Mouse (Mus musculus) B cell, adult 2 months (primary cell): ENCODE data around the gene Hoxd4.

ENCODE experiments used
- DNase-seq, 2 experiments: peaks; one replicate each; pipeline ENCODE4 v3.0.0; 2022

Gene Hoxd4

DNA sequence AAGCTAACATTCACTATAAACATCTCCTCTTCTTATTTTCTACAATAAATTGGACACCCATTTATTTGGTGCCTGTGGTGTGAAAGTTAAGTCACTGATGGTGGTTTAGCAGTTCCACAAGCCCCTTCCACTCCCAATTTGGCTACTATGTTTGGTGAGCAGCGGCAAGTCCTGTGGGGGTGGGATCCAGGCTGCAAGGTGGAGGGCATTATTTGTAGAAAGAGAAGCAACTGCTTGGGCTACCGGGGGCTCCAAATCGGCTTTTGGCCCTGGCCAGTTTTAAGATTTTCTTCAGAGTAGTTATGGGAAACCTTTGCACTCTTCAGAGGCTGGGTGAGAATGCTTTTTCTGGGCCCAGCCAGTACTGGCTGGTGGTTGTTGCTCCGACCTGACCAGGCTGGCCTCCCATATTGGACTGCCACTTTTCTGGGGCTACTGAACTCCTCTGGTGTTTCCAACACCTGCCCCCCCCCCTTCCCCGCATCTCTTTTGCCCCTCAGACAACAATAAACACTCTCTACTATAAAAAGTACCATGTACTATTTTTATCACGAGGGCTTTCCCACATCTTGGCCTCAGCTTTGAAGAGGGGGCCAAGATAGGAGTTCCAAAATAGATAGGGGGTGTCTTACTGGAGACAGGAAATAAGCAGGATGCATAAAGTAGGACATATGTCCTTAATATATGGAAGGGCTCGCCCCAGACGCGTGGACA lies 20.2 kb downstream of the Hoxd4 start:
- no peak for DNase-seq

DNA sequence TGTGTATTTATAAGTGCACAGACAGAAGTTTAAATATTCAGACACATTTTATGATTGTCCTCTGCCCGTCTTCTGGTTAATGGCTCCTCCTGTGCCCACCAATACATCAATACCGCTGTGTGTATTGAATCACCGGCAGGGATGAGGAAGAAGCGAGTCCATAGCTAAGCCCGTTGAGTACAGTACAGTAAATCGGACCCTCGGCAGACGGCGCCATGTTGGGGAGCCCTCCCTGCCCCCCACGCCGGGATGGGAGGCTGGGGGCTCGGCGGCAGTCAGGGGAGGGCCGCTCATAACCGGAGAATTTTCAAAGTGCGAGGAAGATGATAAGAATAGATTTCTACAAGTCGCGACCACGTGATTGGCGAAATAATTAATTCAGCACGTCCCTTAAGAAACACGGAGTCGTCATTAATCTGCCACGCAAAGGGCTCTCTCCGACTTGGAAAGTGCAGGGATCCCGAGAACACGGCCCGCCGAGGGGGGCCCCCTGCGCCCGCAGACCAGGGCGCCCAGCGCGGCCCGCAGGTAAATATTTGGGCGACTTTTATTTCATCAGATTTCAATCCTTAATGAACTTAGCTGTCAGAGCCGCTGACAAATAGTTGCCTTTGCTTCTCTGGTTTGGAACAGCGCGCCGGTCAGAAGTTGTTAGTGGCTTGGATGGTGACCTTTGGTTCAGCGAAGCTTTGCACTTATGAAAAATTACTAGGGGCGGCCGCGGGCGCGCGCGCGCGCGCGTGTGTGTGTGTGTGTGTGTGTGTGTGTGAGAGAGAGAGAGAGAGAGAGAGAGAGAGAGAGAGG lies 21.0 kb downstream of the Hoxd4 start:
- no peak for DNase-seq

DNA sequence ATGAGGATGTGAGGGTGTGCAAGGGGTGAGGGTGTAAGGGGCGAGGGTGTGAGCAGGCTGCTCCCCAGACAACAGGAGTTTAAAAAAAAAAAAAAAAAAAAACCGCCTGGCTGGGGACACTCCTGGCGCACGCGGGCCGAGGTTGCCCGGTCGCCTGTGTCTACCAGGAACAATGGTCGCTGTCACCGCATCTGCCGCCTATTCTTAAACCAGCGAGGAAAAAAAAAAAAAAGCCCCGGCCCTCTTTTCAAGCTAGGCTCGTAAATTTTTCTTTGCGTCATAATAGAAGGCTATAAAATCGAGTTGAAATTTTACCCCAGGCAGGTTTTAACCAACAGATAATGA lies 21.6 kb downstream of the Hoxd4 start:
- no peak for DNase-seq

DNA sequence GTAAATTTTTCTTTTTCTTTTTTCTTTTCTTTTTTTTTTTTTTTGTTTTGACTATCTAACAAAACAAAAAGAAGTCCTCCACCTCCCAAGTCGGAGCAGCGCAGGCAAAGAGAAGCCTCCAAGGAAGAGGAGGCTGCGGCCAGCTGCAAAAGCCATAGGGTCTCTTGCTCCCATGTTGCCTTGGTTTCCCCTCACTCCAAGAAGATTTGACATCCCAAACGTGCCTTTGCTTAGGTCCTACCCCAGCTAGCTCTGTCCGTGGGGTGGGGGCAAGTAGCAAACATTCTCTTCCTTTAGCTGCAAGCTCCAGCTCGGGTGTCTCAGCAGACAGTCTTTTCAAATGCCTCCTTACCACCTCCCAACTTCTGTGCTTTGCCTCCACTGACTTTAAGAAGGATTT lies 22.0 kb downstream of the Hoxd4 start:
- no peak for DNase-seq

DNA sequence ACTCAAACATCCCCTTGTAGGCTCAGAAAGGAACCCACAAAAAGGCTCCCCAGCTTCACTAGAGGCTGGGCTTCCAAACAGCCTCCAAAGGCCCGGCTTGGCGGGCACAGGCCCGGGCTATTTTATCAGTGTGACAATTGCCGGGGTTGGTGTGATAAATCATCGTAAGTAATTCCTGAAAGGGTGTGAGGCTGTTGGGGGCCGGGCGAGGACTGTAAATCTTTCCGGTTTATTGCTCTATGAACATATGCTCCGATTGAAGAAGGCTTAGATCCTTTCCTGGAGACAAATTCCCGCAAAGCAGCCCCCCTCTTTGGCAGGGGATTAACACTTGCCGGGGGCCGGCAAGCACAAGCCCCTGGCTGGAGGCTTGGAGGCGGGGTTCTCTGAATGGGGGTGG lies 22.7 kb downstream of the Hoxd4 start:
- no peak for DNase-seq

DNA sequence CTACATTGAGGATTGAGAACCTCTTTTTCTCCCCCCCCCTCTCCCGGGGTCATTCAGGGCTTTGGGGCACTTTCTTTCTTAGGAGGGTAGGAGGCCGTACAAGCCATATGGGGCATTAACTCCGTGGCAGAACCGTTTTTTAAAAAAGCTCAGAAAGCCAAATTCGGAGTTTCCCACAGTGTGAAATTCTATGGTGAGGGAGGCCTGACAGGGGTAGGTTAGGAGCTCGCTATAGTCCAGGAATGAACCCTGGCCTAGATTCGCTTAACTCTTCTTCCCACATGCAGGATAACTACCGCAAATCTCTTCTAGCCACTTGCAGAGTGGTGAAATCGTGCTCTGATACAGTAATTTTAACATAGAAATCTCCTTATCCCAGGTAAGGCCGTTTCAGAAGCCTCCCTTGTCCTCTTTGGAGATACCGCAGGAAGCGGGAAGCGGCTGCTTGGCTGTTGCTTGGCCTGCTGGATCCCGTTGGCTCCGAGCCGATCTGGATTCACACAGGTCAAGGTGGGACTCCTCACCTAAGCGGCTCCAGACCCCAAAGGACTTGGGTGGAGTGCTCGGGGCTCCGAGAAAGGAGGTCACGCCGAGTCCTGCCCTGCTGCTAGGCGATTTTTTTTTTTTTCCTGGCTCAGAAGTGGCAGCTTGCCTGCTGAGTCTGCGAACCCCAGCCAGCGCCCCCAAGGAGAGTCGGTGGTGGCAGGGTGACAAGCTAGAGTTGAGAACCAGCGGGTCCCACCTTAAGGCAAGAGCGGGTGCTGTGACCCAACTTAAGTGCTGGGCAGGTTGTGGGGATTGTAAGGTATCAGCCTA lies 23.5 kb downstream of the Hoxd4 start:
- no peak for DNase-seq

DNA sequence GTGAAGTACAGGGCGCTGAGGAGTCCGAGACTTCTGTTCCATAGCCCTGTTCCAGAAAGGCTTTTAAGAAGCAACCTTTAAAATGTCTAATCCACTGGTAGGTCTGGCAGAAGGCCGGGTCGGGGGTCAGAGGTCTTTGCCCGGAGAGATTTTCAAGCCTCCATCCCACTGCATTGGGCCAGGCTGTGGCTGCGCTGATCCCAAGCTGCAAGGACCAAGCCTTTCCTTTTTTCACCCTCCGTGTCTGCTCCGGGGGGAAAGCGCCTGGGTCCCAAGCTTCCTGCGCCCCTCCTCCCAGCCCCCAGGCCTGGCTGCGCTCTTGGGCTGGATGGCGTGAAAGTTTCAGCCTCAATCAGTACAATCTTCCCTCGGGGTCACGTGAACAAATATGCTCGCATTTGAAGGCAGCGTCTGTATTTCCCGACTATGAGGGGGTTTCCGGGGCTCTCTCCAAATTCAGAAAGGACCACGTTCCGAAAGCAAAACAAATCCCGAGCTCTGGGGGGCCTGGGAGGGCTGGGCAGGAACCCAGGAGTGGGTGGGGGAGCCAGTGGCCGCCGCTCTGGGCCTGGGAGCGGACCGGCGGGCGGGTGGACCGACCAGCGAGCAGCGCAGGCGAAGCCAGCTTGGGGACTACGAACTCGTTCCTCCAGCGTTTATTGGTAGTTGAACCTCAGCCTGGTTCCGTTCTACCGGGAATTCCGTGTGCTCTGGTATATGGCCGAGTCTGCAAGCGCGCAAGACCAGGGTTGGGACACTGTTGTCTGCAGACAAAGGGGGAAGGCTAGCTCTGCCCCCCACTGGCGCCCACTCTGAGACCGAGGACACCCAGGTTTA lies 24.3 kb downstream of the Hoxd4 start:
- no peak for DNase-seq

DNA sequence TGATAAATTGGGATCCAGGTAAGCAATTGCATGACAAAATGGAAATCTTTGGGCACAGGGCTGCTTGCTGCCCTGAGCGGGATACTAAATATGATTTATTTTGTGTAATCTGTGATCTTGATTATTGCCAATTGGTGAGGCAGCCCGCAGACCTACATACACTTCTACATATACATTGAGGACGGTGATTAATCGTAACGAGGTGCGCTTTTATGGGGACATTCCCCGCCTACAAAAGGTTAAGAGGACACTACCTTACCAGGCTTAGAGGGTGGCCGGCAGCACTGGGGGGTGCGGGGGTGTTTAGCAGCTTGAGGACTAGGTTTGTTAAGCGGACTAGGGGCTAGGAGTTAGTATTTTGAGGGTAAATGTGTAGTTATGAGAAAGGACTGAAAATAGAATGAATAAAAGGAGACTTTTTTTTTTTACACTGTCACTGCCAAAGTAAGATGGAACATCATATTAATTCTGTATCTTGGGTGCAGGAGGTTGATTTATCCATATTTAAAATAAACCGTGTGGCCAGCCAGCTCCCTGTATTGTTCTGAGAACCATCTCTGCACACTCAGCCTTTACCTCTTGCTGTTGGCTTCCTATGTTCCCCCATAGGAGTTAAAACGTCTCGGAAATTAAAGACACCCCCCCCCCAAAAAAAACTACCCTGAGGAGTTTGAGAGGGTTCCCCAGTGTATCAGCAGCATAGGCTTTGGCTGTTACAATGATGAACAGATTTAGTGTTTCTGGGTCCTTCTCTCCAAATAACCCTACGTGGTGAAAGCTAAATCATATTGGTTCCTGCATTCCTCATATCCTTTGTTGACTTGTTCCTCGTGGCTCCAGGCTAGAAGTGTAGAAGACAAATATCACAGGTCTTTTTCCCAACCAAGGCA lies 25.2 kb downstream of the Hoxd4 start:
- DNase-seq = no peak

DNA sequence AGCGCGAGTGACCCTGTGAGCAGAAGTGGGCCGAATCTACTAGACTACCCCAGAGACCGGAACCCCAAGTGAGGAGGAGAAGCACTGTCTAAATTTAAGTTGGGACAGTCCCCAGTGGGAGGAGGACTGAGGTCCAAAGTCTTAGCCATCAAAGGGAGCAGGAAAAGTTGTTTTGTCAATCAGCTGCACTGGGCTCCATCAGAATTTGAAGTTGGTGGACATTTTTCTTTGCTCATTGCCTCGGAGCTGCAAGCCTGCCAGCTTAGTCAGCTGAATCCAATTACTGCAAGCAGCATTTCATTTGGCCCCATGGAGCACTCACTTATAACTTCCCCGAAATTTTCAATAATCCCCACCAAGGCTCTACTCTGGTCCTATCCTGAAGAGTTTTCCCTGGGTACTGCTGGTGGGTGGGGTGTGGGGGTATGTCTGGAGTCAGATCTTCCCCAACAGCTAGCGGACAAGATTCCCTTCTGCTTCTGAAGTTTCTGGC lies 25.9 kb downstream of the Hoxd4 start:
- no peak for DNase-seq

DNA sequence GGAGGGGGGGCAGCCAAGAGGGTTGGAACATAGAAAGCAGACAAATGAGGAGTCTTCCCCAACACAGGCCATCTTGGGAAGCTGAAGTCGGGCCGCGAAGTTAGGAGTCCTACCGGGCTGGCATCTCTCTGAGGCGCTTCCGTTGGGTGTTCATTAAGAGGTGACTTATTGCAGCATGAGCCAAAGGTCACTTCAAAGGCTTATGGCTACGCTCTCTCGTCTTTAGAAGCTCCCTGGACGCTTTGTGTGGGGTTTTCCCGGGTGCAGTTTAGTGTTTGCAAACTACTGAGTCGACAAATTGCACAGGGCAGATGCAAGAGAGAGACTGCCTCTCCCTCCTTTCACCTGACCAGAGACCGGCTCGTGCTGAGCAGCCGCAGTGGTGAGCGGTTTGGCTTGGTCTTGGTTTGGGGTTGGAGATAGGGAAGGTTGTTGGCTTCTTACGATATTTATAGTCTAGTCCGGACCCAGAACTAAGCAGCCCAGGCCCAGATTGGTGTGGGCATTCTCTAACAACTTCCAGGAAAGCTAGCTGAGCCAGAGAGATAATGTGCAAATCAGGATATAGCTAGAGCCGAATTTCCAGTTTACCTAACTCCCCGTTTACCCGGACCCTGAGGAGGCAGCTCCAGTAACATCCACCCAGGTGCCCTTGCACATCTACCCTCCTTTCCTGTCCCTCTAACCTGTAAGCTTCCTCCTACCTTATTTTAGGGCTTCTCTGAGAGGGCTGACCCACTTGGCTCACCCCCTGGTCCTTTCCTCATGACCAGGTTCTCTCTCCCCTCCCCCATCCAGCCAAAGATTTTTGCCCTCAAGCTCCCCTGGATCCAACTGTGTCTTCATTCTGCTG lies 27.1 kb downstream of the Hoxd4 start:
- DNase-seq = no peak

DNA sequence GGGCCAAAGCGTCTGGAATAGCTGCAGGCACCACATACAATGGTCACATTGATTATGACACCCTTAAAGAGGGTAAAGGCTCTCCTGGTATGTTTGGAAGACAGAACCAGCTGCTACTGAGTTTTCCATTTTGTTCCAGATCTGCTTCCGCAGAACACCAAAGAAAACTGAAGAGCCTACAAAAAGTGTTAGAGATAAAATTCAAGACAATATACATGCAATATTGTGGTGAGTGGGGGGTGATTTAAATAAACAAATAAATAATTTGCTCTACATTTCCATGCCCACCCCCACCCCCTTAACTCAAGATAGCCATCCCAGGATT lies 27.7 kb downstream of the Hoxd4 start:
- no peak for DNase-seq

DNA sequence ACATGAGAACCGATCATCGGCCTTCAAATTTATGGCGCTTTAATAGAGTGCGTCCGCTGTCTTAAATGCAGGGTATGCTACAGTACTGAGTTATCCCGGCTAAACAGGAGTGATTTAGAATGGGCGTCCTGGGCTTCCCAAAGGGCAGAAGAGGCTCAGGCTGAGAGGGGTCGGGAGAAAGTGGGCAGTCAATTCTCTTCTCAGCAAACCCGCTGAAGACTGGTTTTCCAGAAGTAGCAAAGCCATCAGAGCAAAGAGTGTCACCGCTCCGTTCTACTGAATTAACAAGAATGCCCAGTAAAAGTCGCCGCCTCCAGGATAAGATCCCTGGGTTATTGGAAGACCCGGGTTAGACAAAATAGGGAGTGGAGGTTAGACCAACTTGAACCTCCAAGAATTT lies 28.1 kb downstream of the Hoxd4 start:
- DNase-seq = no peak

DNA sequence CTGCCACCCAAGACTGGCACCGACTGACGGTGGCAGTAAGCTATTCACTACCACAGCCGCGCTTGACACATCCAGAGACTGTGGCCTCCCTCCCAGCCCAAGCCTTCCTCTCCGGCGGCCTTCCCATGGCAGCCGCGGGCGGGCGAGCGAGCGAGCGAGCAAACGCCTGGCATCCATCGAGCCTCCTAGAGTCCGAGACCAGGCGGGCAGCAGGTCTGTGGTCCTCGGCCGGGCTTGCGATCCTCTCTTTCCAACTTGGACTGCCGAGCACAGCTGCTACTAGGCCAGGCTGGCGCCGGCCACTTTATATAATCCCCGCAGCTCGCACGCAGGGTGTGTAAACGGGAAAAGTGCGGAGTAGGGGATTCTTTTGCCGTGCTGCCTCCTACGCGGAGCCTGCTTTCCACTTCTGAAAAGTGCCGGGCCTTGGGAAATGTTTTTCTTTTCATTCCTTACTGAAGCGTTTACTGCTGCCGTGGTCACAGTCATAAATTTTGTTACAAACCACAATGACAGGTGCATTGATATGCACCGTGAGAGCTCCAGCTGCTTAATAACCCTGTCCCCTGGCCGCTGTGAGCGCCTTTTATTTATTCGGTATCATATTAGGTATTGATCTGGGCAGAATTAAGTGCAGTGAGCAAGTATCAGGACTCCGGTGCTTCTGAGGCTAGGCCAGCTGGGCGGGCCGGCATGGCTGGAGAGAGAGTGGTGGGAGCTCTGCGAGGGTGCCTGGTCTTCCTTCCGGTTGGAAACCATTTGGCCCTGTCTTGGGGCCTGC lies 28.8 kb downstream of the Hoxd4 start:
- DNase-seq = no peak

DNA sequence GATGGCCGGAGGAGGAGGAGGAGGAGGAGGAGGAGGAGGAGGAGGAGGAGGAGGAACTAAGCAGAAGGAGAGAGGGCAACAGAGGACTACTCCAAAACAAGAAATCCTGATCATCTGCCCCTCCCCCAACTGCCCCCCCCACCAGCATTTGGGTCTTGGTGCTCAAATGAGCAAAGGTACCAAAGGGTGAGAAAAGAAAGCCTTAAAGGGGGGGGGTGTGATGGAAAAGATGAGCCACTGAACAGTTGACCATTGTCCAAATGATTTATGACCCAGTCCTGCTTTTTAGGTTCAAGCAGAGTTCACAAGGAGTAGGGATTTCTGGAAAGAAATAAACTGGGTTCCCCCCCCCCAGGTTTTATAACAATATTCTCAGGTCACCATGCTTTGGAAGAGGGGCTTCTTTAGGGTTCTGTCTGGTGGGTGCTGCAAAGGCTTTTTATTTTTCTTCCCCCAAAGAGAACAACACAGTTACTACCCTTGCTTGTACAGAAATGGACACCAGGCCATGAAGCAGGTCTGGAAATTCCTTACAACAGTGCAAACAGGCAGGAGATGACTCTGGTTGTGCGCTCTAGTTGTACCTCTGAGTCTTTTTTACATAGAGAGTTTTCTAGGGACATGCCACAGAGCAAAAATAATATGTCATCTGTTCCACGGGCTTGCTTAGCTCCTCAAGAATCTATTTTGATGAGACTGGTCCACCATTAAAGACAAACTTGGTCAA lies 29.7 kb downstream of the Hoxd4 start:
- no peak for DNase-seq

DNA sequence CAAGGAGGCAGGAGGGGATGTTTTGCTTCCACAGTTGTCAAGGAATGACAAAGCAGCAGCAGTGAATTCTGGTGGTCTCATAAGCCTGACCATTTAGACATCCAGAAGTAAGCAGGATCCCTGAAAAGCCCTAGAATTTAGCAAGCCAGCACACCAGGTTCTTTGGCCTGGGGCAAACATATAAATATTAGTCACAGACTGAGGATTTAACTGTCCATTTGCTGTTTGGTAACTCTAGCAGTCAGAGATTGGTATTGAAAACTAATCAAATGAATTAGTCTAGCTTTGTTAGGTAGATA lies 30.2 kb downstream of the Hoxd4 start:
- no peak for DNase-seq

DNA sequence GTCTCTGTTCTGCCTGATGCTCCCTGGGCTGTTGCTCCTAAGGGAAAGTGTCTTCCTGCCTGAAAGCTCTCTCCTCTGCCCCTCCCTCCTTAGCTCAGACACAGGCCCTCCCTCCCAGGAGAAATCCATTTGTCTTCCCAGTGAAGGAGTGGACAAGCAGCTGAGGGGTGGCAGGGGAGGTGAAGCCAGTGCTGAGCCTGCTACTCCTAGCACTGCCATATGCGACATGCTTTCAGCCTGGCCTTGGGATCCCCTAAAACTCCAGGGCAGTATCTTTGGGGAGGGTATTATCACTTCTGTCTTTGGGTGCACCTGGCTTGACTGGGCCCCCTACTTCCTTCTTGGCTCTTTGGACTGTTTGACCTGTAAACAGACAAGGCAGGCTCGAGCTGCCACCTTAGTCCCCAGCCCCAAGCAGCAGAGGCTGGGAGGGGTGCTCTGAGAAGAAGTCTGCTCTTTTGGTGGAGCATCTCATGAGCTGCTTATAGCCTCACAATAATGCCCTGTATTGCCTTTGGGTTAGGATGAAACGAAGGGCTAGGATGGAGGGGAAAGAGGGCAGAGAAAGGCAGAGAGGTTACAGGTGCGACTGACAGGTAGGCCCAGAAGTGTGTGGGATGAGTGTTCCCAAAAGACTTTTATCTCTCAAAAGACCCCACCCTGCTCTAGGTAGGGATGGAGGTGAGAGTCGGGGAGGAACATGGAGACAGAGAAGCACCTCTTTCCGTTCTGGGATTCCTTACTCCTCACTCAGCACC lies 34.0 kb downstream of the Hoxd4 start:
- no peak for DNase-seq

DNA sequence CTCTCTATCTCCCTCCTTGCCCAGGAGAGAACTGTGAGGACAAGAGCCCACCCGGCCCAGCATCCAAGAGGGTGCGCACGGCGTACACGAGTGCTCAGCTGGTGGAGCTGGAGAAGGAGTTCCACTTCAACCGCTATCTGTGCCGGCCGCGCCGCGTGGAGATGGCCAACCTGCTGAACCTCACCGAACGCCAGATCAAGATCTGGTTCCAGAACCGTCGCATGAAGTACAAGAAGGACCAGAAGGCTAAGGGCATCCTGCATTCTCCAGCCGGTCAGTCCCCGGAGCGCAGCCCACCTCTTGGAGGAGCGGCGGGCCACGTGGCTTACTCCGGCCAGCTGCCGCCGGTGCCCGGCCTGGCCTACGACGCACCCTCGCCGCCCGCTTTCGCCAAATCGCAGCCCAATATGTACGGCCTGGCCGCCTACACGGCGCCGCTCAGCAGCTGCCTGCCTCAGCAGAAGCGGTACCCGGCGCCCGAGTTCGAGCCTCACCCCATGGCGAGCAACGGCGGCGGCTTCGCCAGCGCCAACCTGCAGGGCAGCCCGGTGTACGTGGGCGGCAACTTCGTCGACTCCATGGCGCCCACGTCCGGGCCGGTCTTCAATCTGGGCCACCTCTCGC lies 34.7 kb downstream of the Hoxd4 start:
- DNase-seq = no peak

DNA sequence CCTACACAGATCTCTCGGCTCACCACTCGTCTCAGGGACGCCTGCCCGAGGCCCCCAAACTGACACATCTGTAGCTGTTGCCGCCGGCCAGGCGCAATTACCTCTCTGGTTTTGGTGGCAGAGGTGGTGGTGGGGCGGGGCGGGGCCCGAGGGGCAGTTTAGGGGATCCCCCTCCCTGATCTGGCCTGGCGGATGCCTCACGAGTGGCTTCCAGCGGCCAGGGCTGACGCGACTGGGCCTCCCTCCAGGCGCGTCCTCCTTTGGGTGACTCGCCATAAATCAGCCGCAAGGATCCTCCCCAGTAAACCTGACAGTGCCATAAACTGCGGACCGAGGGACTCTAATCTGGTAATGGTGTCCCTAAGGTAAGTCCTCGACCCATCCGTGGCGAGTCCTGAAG lies 35.3 kb downstream of the Hoxd4 start:
- DNase-seq = no peak
